Comparison of ENCODE assay signal across 21 mouse cellular contexts in the genomic region with DNA sequence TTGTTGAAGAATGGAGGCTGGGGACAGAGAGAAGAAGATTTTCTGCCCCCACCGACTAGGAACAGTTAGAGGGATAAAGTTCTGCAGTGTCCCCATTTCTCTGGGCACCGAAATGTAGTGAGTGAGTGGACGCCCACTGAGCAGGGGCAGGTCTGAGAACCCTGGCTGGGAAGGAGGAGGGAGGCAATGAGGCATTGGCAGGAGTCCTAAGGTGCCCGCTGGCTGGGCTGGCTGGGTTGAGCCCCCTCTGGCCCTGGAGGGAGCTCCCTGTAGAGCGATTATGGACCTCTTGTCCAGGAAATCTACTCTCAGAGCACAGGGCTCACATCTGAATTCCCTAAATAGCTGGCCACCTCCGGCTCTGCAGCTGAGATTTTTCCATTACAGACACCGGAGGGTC. TPM values are rescaled to one million over a fixed set of nuclear protein-coding genes. Genes with fewer than 3 reads are reported as not detected.
DNase-seq lines count a peak whose midpoint lies in the region; ATAC-seq and TF ChIP-seq lines count a peak whose summit lies in the region.
"Had no signal": no experiment of that assay in that cellular context is flagged by ENCODE, and none has a peak within 500 bp of the region (broad histone marks: within the 10 kb centered on the region; RNA-seq: fewer than 3 reads in every experiment).

No protein-coding gene starts in this region.

- 34% methylated on average over 7 of the region's 7 CpGs for WGBS in heart, adult 2 months
- 52% methylated on average over 7 of the region's 7 CpGs for WGBS in hindbrain, embryonic 10.5 days
- WGBS in hindbrain, embryonic 13.5 days = 58% methylated on average over 7 of the region's 7 CpGs

- H3K36me3 ChIP-seq in heart, adult 2 months (ENCODE audit: control insufficient read depth, insufficient read depth, low read length) = no peaks in the 10 kb centered on the region
- no peaks in the 10 kb centered on the region for H3K36me3 ChIP-seq in hindbrain, embryonic 10.5 days
- no peaks in the 10 kb centered on the region for H3K36me3 ChIP-seq in hindbrain, embryonic 13.5 days
- H3K36me3 ChIP-seq in testis, adult 2 months (ENCODE audit: control insufficient read depth, insufficient read depth, low read length) = no peaks in the 10 kb centered on the region
- H3K36me3 ChIP-seq: forebrain, embryonic 12.5 days; G1E; intestine, embryonic 15.5 days; limb, embryonic 12.5 days; liver, embryonic 13.5 days; lung, embryonic 15.5 days had no signal

- no peak for TF ChIP-seq EP300 in heart, adult 2 months (IDR thresholded peaks at IDR 0.05; ENCODE audit: insufficient read depth, low read depth, low read length)

- peaks cover 10% of the 10 kb centered on the region for H3K4me1 ChIP-seq in heart, adult 2 months (ENCODE audit: control insufficient read depth, insufficient read depth, low read length)
- peaks cover 86% of the 10 kb centered on the region for H3K4me1 ChIP-seq in hindbrain, embryonic 10.5 days (replicated peaks)
- H3K4me1 ChIP-seq in hindbrain, embryonic 13.5 days (replicated peaks) = peaks cover 61% of the 10 kb centered on the region
- peaks cover 3% of the 10 kb centered on the region for H3K4me1 ChIP-seq in testis, adult 2 months (ENCODE audit: control insufficient read depth, insufficient read depth, low read length)

- TF ChIP-seq CTCF in heart, adult 2 months (IDR thresholded peaks at IDR 0.05) = no peak
- no peak for TF ChIP-seq CTCF in testis, adult 2 months (IDR thresholded peaks at IDR 0.05; ENCODE audit: control insufficient read depth, insufficient read depth, insufficient replicate concordance, low read depth, low read length)

- H3K27ac ChIP-seq in heart, adult 2 months = peak overlapping the region; percentile 83
- peak overlapping the region; percentile 3; the same call in 1 of the 2 replicates for H3K27ac ChIP-seq in hindbrain, embryonic 10.5 days
- H3K27ac ChIP-seq in hindbrain, embryonic 13.5 days = no peak overlapping the region
- peak overlapping the region; percentile 75 for H3K27ac ChIP-seq in testis, adult 2 months (ENCODE audit: control insufficient read depth, insufficient read depth, low read depth, low read length)
- H3K27ac ChIP-seq: forebrain, embryonic 12.5 days; intestine, embryonic 15.5 days; liver, embryonic 13.5 days; lung, embryonic 15.5 days; macrophage had no signal

- H3K4me2 ChIP-seq in hindbrain, embryonic 13.5 days = no peak overlapping the region
- H3K4me2 ChIP-seq: forebrain, embryonic 12.5 days; intestine, embryonic 15.5 days; limb, embryonic 12.5 days; liver, embryonic 13.5 days; lung, embryonic 15.5 days; midbrain, embryonic 11.5 days had no signal

- DNase-seq in adrenal gland, adult 2 months = peak; percentile 23
- DNase-seq in adrenal gland, postnatal 14 days = no peak
- DNase-seq in heart, adult 2 months = no peak
- DNase-seq in heart, postnatal 4 days = no peak
- DNase-seq in hindbrain, embryonic 10.5 days (ENCODE audit: low spot score) = no peak
- DNase-seq in testis, postnatal 14 days (ENCODE audit: low spot score) = no peak
- DNase-seq: liver, embryonic 13.5 days; thymus, adult 18-20 months had no signal

- no peak overlapping the region for H3K4me3 ChIP-seq in heart, adult 2 months
- H3K4me3 ChIP-seq in hindbrain, embryonic 10.5 days = no peak overlapping the region
- H3K4me3 ChIP-seq in hindbrain, embryonic 13.5 days = no peak overlapping the region
- no peak overlapping the region for H3K4me3 ChIP-seq in testis, adult 2 months (ENCODE audit: control insufficient read depth, low read depth, low read length)
- H3K4me3 ChIP-seq: forebrain, embryonic 12.5 days; intestine, embryonic 15.5 days; limb, embryonic 12.5 days; liver, embryonic 13.5 days; lung, embryonic 15.5 days had no signal

- intact Hi-C loops in heart, adult 2 months (cut with DNase I) = no loop called here

- H3K9me3 ChIP-seq in hindbrain, embryonic 10.5 days = no peaks in the 10 kb centered on the region
- H3K9me3 ChIP-seq in hindbrain, embryonic 13.5 days = no peaks in the 10 kb centered on the region
- H3K9me3 ChIP-seq: forebrain, embryonic 12.5 days; G1E; intestine, embryonic 15.5 days; limb, embryonic 12.5 days; liver, embryonic 13.5 days; lung, embryonic 15.5 days had no signal

- TF ChIP-seq POLR2A in heart, adult 2 months (IDR thresholded peaks at IDR 0.05; ENCODE audit: insufficient read depth, low read depth, low read length) = no peak
- no peak for TF ChIP-seq POLR2A in testis, adult 2 months (IDR thresholded peaks at IDR 0.05; ENCODE audit: control insufficient read depth, low read depth, low read length)

- no peaks in the 10 kb centered on the region for H3K79me2 ChIP-seq in heart, adult 2 months (replicated peaks; ENCODE audit: control insufficient read depth, insufficient read depth, low read length)

- peak overlapping the region; percentile 23; the same call in 1 of the 2 replicates for H3K9ac ChIP-seq in heart, adult 2 months (ENCODE audit: low read depth, low read length)
- H3K9ac ChIP-seq in hindbrain, embryonic 13.5 days = no peak overlapping the region
- H3K9ac ChIP-seq: forebrain, embryonic 12.5 days; intestine, embryonic 15.5 days; limb, embryonic 12.5 days; liver, embryonic 13.5 days; lung, embryonic 15.5 days had no signal

- no peak for ATAC-seq in hindbrain, embryonic 13.5 days (ENCODE audit: low FRiP score)
- ATAC-seq: CD4-positive, CD25-positive, alpha-beta regulatory T cell, adult 4 months; intestine, embryonic 15.5 days had no signal

- H3K27me3 ChIP-seq in heart, adult 2 months (ENCODE audit: control insufficient read depth, insufficient read depth, low read length) = no peaks in the 10 kb centered on the region
- H3K27me3 ChIP-seq in hindbrain, embryonic 10.5 days (ENCODE audit: insufficient read depth, poor library complexity, severe bottlenecking) = peaks cover 37% of the 10 kb centered on the region
- peaks cover 8% of the 10 kb centered on the region for H3K27me3 ChIP-seq in hindbrain, embryonic 13.5 days
- H3K27me3 ChIP-seq in testis, adult 2 months (ENCODE audit: control insufficient read depth, insufficient read depth, low read length) = no peaks in the 10 kb centered on the region
- H3K27me3 ChIP-seq: intestine, embryonic 15.5 days; limb, embryonic 12.5 days; lung, embryonic 15.5 days had no signal

RNA-seq across cellular contexts. Expression of a gene that starts 1.7 kb away (rescaled TPM):
- total RNA-seq in adrenal gland, adult 2 months (2021) = 100 to 1,000 TPM; 126 to 247 TPM
- polyA plus RNA-seq in adrenal gland, adult 2 months (2012; rRNA removed) = 57.3 and 85.0 TPM in 2 replicates
- 315 and 342 TPM in 2 replicates for total RNA-seq in adrenal gland, postnatal 14 days (2021)
- total RNA-seq in heart, adult 2 months (2021) = 100 to 1,000 TPM; 462 to 588 TPM
- 319 and 349 TPM in 2 replicates for polyA plus RNA-seq in heart, adult 2 months (2012; rRNA removed)
- total RNA-seq in heart, postnatal 4 days (2021) = 10 to 100 TPM; 81.9 to 82.8 TPM
- polyA plus RNA-seq in hindbrain, embryonic 10.5 days (2016; fragmentation: Nextera tagmentation; extraction: Ambion mirVana) = 2.1 and 2.3 TPM in 2 replicates
- 41.5 and 42.3 TPM in 2 replicates for polyA plus RNA-seq in hindbrain, embryonic 13.5 days (2015; fragmentation: Nextera tagmentation; extraction: Ambion mirVana)
- polyA plus RNA-seq in testis, adult 2 months (2012; rRNA removed) = 12.4 and 17.3 TPM in 2 replicates
- polyA plus RNA-seq: G1E, macrophage had no signal

RNA-seq across cellular contexts. Expression of a gene that starts 29.6 kb away (rescaled TPM):
- under 1 TPM; 0.09 to 0.17 TPM for total RNA-seq in adrenal gland, adult 2 months (2021)
- polyA plus RNA-seq in adrenal gland, adult 2 months (2012; rRNA removed) = 0.67 and 0.85 TPM in 2 replicates
- total RNA-seq in adrenal gland, postnatal 14 days (2021) = 0.07 and 0.30 TPM in 2 replicates
- total RNA-seq in heart, adult 2 months (2021) = not detected
- polyA plus RNA-seq in heart, adult 2 months (2012; rRNA removed) = 0.04 and 0.06 TPM in 2 replicates
- total RNA-seq in heart, postnatal 4 days (2021) = not detected
- 0.11 and 0.71 TPM in 2 replicates for polyA plus RNA-seq in hindbrain, embryonic 10.5 days (2016; fragmentation: Nextera tagmentation; extraction: Ambion mirVana)
- 2.2 and 2.5 TPM in 2 replicates for polyA plus RNA-seq in hindbrain, embryonic 13.5 days (2015; fragmentation: Nextera tagmentation; extraction: Ambion mirVana)
- 40.4 and 41.2 TPM in 2 replicates for polyA plus RNA-seq in testis, adult 2 months (2012; rRNA removed)
- total RNA-seq: G1E had no signal
- polyA plus RNA-seq: CD4-positive, CD25-positive, alpha-beta regulatory T cell, adult 4 months; G1E; intestine, embryonic 15.5 days; kidney, embryonic 16.5 days; limb, embryonic 12.5 days; liver, embryonic 13.5 days had no signal

RNA-seq across cellular contexts. Expression of a gene that starts 38.1 kb away (rescaled TPM):
- total RNA-seq in adrenal gland, adult 2 months (2021) = 10 to 100 TPM; 32.2 to 38.3 TPM
- 109 and 126 TPM in 2 replicates for polyA plus RNA-seq in adrenal gland, adult 2 months (2012; rRNA removed)
- 23.9 and 26.1 TPM in 2 replicates for total RNA-seq in adrenal gland, postnatal 14 days (2021)
- total RNA-seq in heart, adult 2 months (2021) = 10 to 100 TPM; 10.9 to 13.5 TPM
- 25.9 and 39.9 TPM in 2 replicates for polyA plus RNA-seq in heart, adult 2 months (2012; rRNA removed)
- total RNA-seq in heart, postnatal 4 days (2021) = 10 to 100 TPM; 19.1 to 20.1 TPM
- polyA plus RNA-seq in hindbrain, embryonic 10.5 days (2016; fragmentation: Nextera tagmentation; extraction: Ambion mirVana) = 63.5 and 142 TPM in 2 replicates
- polyA plus RNA-seq in hindbrain, embryonic 13.5 days (2015; fragmentation: Nextera tagmentation; extraction: Ambion mirVana) = 104 and 112 TPM in 2 replicates
- 43.9 and 52.2 TPM in 2 replicates for polyA plus RNA-seq in testis, adult 2 months (2012; rRNA removed)

RNA-seq across cellular contexts. Expression of a gene that starts 41.3 kb away (rescaled TPM):
- 1 to 10 TPM in 1 of 2 experiments, under 1 TPM in 1; 0.62 to 3.6 TPM for total RNA-seq in adrenal gland, adult 2 months (2021)
- polyA plus RNA-seq in adrenal gland, adult 2 months (2012; rRNA removed) = 0.90 and 0.91 TPM in 2 replicates
- 0.22 and 0.41 TPM in 2 replicates for total RNA-seq in adrenal gland, postnatal 14 days (2021)
- total RNA-seq in heart, adult 2 months (2021) = not detected
- polyA plus RNA-seq in heart, adult 2 months (2012; rRNA removed) = 0.10 and 0.35 TPM in 2 replicates
- total RNA-seq in heart, postnatal 4 days (2021) = under 1 TPM in 1 of 2 experiments, not detected in 1; 0.11 TPM
- not detected in 2 replicates for polyA plus RNA-seq in hindbrain, embryonic 10.5 days (2016; fragmentation: Nextera tagmentation; extraction: Ambion mirVana)
- 0.06 TPM in 1 of 2 replicates, not detected in the other for polyA plus RNA-seq in hindbrain, embryonic 13.5 days (2015; fragmentation: Nextera tagmentation; extraction: Ambion mirVana)
- 322 and 331 TPM in 2 replicates for polyA plus RNA-seq in testis, adult 2 months (2012; rRNA removed)
- polyA plus RNA-seq: CD4-positive, CD25-positive, alpha-beta regulatory T cell, adult 4 months; G1E; intestine, embryonic 15.5 days; kidney, embryonic 16.5 days; limb, embryonic 12.5 days; liver, embryonic 13.5 days; lung, embryonic 15.5 days; macrophage; midbrain, embryonic 11.5 days; neural tube, embryonic 14.5 days; urinary bladder, adult 2 months had no signal

RNA-seq across cellular contexts. Expression of a gene that starts 41.5 kb away (rescaled TPM):
- 1 to 10 TPM; 1.0 to 1.1 TPM for total RNA-seq in adrenal gland, adult 2 months (2021)
- polyA plus RNA-seq in adrenal gland, adult 2 months (2012; rRNA removed) = 0.99 and 1.1 TPM in 2 replicates
- 0.70 and 0.79 TPM in 2 replicates for total RNA-seq in adrenal gland, postnatal 14 days (2021)
- under 1 TPM; 0.07 to 0.08 TPM for total RNA-seq in heart, adult 2 months (2021)
- polyA plus RNA-seq in heart, adult 2 months (2012; rRNA removed) = 0.26 and 0.27 TPM in 2 replicates
- total RNA-seq in heart, postnatal 4 days (2021) = under 1 TPM; 0.11 to 0.14 TPM
- 0.31 and 0.77 TPM in 2 replicates for polyA plus RNA-seq in hindbrain, embryonic 10.5 days (2016; fragmentation: Nextera tagmentation; extraction: Ambion mirVana)
- 1.6 and 1.7 TPM in 2 replicates for polyA plus RNA-seq in hindbrain, embryonic 13.5 days (2015; fragmentation: Nextera tagmentation; extraction: Ambion mirVana)
- 0.06 TPM in 2 replicates for polyA plus RNA-seq in testis, adult 2 months (2012; rRNA removed)
- polyA plus RNA-seq: CD4-positive, CD25-positive, alpha-beta regulatory T cell, adult 4 months; G1E had no signal

Comparison
In these comparisons a context has a peak if more than half of its experiments do, and no peak if none do; other contexts are left out.
1. RNA of a gene that starts 29.6 kb away (polyA plus RNA-seq): 40.4 to 41.2 TPM in testis, adult 2 months; 2.2 to 2.5 TPM in hindbrain, embryonic 13.5 days, 0.11 to 0.71 TPM in hindbrain, embryonic 10.5 days, 0.67 to 0.85 TPM in adrenal gland, adult 2 months and 0.04 to 0.06 TPM in heart, adult 2 months; every median in the first group is over 10 times any median in the second.